Mouse (Mus musculus) regulatory T cell (primary cell): ENCODE measurements around the gene Gga2.

Experiments
- in situ Hi-C: fragments of 300-600 bp; cut with MboI, MseI; formaldehyde crosslinking; loops from one replicate; pipeline ENCODE4 v1.15.1; 2025; ENCODE audit warnings: high pct_unique_total_duplicates

Gene Gga2

GRCm38 (mm10) chr7:122020667-122021354, at the start of gene Gga2:
Gga2 (minus strand) TSS chr7:122021222.
- in situ Hi-C loops: no loop called here

GRCm38 (mm10) chr7:122067517-122068381, 46.7 kb upstream of the Gga2 start:
- in situ Hi-C loops: no loop called here

DNA sequence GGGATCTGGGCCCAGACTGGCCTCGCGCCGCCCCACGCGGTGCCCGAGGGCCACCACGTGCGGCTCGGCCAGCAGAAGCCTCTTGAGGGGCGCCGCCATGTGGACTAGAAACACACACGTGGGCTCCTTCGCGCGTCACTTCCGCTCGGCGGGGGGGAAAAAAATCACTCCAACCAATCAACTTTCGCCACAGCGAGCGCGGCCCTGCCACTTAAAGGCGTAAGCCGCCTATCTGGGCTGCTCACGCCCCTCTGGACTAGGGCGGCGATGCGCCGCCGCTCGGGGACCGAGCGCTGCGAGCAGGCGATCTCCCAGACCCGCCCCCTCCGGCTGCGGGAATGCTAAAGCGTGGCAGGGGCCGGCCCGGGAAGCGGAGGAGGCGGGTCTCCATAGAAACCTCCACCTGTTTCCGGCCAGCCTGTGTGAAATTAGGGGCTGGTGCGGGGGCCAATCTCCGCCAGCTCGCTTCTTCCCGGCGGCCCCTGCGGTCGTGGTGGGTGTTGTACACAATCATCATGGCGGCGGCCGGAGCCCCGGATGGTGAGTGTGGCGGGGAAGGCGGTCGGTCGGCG, 46.0 kb upstream of the Gga2 start, which contains the start of the genes Ubfd1 and Ears2:
TSS of gene Ubfd1 (plus strand) at position 231 of the 572 bp plus-strand sequence.
TSS of gene Ears2 (minus strand) at position 319 of the 572 bp plus-strand sequence.
- in situ Hi-C loops: no loop called here

- in situ Hi-C loops: no loop called here
Measured at GRCm38 (mm10) chr7:122066102-122066944, 45.3 kb upstream of the Gga2 start.

GRCm38 (mm10) chr7:122065656-122066055, 44.6 kb upstream of the Gga2 start:
- in situ Hi-C loops: no loop called here

DNA sequence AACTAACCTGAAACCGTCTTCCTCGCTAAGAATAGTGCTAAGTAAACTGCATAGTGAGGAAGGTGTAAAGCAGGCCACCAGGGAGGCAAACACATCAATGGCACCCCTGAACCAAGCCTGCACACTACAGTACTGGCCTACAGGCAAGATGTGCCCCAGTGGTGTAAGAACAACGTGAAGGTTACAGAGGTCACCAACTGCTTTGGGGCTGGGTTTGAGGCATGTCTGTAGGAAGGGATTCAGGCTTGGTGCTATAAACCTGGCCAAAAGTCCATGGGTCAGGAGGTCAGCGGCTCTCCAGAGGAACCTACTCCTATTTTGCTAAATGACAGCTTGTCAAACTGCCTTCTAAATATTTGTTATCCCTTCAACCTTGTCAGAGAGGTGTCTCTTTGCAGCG, 35.6 kb upstream of the Gga2 start:
- in situ Hi-C loops: no loop called here

GRCm38 (mm10) chr7:122050834-122051233, 29.8 kb upstream of the Gga2 start:
- in situ Hi-C loops: no loop called here

DNA sequence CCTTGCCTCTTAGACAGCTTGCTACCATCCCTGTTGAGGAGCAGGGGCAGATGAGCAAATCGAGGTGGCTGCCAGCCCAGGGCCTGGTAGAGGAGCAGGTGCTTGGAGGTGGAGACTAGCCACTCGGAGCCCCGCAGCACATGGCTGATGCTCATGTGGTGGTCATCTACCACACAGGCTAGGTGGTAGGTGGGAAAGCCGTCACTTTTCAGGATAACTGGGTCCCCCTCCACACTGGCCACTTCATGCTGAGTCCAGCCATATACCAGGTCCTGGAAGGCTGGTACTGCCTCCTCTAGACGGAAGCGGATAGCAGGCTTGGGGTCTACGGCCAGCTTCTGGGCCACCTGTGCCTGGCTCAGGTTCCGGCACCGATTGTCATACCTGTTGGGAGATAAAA, 27.2 kb upstream of the Gga2 start:
- in situ Hi-C loops: no loop called here

DNA sequence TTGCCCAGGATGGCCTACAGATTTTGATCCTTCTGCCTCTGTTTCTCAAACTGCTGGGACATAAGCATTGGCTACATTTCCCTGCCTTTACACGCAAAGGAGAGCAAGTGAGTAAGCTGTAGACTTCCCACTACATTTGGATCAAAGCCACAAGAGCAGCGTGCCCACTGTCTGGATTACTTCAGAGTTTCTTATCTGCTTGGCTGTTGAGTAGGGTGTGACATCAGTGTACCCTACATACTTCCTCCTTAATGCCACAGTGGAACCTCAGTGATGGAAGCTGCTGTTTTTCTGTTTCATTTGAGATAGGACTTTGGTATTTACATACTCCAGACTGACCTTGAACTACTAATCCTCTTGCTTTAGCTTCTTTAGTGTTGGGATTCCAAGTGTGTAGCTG, 25.8 kb upstream of the Gga2 start:
- in situ Hi-C loops: no loop called here

- in situ Hi-C loops: no loop called here
Measured at GRCm38 (mm10) chr7:122045711-122046110, 24.7 kb upstream of the Gga2 start.

DNA sequence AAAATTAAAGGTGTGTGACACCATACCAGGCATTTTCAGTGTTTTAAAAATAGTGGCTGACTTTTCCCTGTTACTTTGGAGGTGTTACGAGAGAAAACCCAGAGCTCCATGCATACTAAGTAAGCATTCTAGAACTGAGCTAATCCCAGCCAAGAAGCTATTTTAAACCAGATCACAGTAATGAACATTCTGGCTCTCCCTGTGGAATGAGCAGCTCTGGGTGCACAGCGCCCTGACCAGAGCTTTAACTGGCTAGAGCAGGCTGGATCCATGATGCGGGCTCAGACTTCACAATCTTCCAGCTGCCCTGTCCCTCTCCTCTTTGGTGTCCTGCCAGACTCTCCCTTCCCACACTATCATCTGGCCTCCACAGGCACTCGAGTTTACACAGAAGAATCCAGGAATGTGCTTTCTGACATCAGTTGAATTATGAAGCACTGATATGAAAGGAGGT, 24.2 kb upstream of the Gga2 start:
- in situ Hi-C loops: no loop called here

- in situ Hi-C loops: no loop called here
Measured at GRCm38 (mm10) chr7:122044106-122044505, 23.1 kb upstream of the Gga2 start.

GRCm38 (mm10) chr7:122034348-122034747, 13.3 kb upstream of the Gga2 start:
- in situ Hi-C loops: no loop called here

DNA sequence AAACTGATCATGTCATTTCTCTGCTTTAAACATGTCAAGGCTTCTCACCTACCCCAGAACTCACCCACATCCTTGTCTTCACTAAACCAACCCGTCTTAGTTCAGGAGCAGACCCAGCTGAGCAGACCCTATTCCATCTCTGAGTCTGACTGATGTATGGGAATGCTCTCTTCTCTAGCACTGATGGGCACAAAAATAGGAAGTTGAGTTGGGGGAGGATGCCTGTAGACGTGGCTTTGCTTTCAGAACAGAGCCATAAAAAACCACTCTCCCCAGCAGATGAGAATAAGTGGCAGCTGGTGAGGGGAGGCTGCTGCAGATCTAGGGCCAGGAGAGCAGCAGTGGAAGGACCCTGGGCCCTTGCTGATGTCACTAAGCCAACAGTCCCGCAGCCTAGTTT, 12.3 kb upstream of the Gga2 start:
- in situ Hi-C loops: no loop called here

DNA sequence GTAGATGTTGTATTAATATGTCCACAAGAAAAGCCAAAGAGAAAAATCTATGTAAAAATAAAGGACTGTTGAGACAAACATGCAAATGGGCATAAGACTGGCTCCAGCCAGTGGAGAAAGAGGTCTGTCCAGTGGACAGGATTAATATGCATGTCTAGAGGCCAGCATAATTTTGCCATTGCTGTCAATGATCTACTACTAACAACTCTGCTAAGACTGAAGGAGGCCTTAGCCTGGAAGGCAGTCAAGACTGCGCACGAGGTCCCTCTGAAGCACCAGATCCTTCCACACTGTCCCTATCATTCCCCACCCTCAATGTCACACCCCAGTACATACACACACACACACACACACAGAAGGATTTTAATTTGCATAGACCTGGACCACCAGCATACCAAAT, 1.1 kb upstream of the Gga2 start:
- in situ Hi-C loops: no loop called here

- in situ Hi-C loops: no loop called here
Measured at GRCm38 (mm10) chr7:122020273-122020666, 752 bp downstream of the Gga2 start.

- in situ Hi-C loops: no loop called here
Measured at GRCm38 (mm10) chr7:122018978-122019377, 2.0 kb downstream of the Gga2 start.

GRCm38 (mm10) chr7:122018247-122018646, 2.8 kb downstream of the Gga2 start:
- in situ Hi-C loops: no loop called here

DNA sequence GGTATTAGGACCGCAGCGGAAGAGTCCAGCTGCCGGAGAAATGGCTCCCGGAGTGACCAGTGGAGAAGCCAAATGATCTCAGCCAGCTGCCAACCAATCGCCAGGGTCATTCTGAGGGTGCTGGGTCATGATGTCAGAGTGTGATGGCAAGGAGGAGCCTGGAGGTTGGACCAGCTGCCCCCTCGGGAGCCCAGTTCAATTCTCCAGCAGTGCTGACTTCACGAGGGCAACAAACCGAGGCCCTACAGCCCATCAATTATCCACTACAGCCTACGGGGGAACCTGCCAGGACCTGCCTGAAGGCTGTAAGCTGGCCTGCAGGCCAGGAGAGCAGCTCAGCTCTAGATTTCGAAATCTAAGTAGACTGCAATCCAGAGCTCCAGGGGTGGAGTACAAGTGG, 5.3 kb downstream of the Gga2 start:
- in situ Hi-C loops: no loop called here

DNA sequence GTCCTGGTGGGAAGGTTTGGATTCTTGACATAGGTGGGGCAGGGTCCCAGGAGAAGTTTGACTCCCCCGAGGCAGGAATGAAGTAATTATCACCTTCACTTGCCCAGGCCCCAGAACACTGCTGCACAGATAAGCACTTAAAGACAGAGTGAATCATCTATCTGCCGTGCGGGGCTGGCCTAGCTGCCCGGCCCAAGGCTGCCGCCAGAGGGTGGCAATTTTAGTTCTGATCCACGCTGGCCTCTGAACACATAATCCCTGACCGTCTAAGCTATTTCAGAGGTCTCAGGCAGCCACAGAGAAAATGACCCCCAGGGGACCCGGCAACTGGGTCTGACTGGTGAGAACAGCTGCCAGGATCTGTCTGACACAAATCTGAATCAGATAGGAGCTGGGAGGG, 5.9 kb downstream of the Gga2 start:
- in situ Hi-C loops: no loop called here

- in situ Hi-C loops: no loop called here
Measured at GRCm38 (mm10) chr7:122012949-122013348, 8.1 kb downstream of the Gga2 start.

GRCm38 (mm10) chr7:122012370-122012769, 8.7 kb downstream of the Gga2 start:
- in situ Hi-C loops: no loop called here
